ENCODE assay signal across 8 mouse cellular contexts in the genomic region with DNA sequence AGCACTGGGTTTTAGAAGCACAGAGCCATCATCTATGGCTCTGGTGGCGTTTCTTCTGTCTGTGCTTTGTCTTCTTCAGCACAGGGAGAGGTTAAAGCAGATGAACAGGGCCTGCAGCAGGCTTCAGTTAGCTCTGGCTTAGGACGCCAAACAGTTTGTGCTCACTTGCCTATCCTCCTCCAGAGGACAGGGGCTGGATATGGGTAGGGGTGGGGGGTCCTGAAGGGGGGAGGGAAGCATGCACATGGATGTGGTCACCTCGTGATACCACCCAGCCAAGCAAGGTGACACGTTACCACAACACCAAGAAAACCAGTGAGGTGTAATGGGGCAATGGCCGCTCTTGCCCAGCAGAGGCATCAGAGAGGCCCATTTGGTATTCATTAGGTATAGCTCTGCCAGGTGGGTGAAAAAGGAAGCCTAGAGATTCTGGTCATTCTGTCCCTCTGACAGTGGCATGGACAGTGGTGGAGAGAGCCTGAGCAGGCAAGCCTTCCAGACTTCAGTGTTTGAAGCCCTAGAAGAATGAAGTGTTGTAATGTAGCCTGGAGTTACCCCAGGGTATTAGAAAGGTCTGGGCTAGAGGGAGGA.
DNase-seq lines count a peak whose midpoint lies in the region; ATAC-seq lines count a peak whose summit lies in the region.

No protein-coding gene starts in this region.

- no peak overlapping the region for H3K4me3 ChIP-seq in kidney, embryonic 15.5 days (replicated peaks)
- no peak overlapping the region for H3K4me3 ChIP-seq in embryonic facial prominence, embryonic 10.5 days
- H3K4me3 ChIP-seq in hindbrain, embryonic 14.5 days (replicated peaks; ENCODE audit: low read length): no peak overlapping the region
- H3K4me3 ChIP-seq in midbrain, embryonic 16.5 days (ENCODE audit: low read depth, low read length): no peak overlapping the region

- no peak overlapping the region for H3K4me2 ChIP-seq in kidney, embryonic 15.5 days
- no peak overlapping the region for H3K4me2 ChIP-seq in hindbrain, embryonic 14.5 days (replicated peaks)
- H3K4me2 ChIP-seq in midbrain, embryonic 16.5 days (ENCODE audit: low read length): no peak overlapping the region

- H3K27me3 ChIP-seq in kidney, embryonic 15.5 days: no peaks in the 10 kb centered on the region
- no peaks in the 10 kb centered on the region for H3K27me3 ChIP-seq in embryonic facial prominence, embryonic 10.5 days (replicated peaks; ENCODE audit: low read depth, poor library complexity, severe bottlenecking)
- H3K27me3 ChIP-seq in hindbrain, embryonic 14.5 days (ENCODE audit: control insufficient read depth, insufficient read depth, low read length): no peaks in the 10 kb centered on the region
- H3K27me3 ChIP-seq in midbrain, embryonic 16.5 days (ENCODE audit: control insufficient read depth, insufficient read depth, low read depth, low read length): no peaks in the 10 kb centered on the region

- no peak for ATAC-seq in kidney, embryonic 15.5 days (replicated peaks; ENCODE audit: low FRiP score)
- ATAC-seq in hindbrain, embryonic 14.5 days (ENCODE audit: low FRiP score): no peak
- peak; percentile 51; the same call in 1 of the 2 replicates for ATAC-seq in midbrain, embryonic 16.5 days

- no peak for DNase-seq in kidney, adult 18-20 months
- peak; percentile 64 for DNase-seq in embryonic facial prominence, embryonic 10.5 days (ENCODE audit: low spot score)
- no peak for DNase-seq in hindbrain, embryonic 14.5 days (ENCODE audit: low spot score)
- DNase-seq in cerebellum, adult 8-10 months: no peak
- DNase-seq in right cerebral cortex, postnatal 14 days: no peak
- DNase-seq in thymus, adult 18-20 months: no peak

- whole genome bisulfite sequencing in kidney, embryonic 15.5 days: 55% methylated on average over 5 of the region's 5 CpGs
- WGBS in embryonic facial prominence, embryonic 10.5 days: 36% methylated on average over 5 of the region's 5 CpGs
- WGBS in hindbrain, embryonic 14.5 days: 68% methylated on average over 5 of the region's 5 CpGs
- 58% methylated on average over 5 of the region's 5 CpGs for WGBS in midbrain, embryonic 16.5 days

- no peak overlapping the region for H3K9ac ChIP-seq in kidney, embryonic 15.5 days
- H3K9ac ChIP-seq in hindbrain, embryonic 14.5 days: no peak overlapping the region
- H3K9ac ChIP-seq in midbrain, embryonic 16.5 days (ENCODE audit: low read depth, low read length): no peak overlapping the region

- H3K36me3 ChIP-seq in kidney, embryonic 15.5 days: no peaks in the 10 kb centered on the region
- H3K36me3 ChIP-seq in embryonic facial prominence, embryonic 10.5 days (replicated peaks): no peaks in the 10 kb centered on the region
- H3K36me3 ChIP-seq in hindbrain, embryonic 14.5 days (replicated peaks; ENCODE audit: control insufficient read depth, insufficient read depth): no peaks in the 10 kb centered on the region
- no peaks in the 10 kb centered on the region for H3K36me3 ChIP-seq in midbrain, embryonic 16.5 days (ENCODE audit: control insufficient read depth, insufficient read depth, low read length)

- H3K27ac ChIP-seq in kidney, embryonic 15.5 days: peak overlapping the region; percentile 80
- peak overlapping the region; percentile 79 for H3K27ac ChIP-seq in embryonic facial prominence, embryonic 10.5 days (replicated peaks)
- peak overlapping the region; percentile 38; the same call in 1 of the 2 replicates for H3K27ac ChIP-seq in hindbrain, embryonic 14.5 days
- peak overlapping the region; percentile 69 for H3K27ac ChIP-seq in midbrain, embryonic 16.5 days (ENCODE audit: low read length)

- peaks cover 14% of the 10 kb centered on the region for H3K4me1 ChIP-seq in kidney, embryonic 15.5 days
- peaks cover 34% of the 10 kb centered on the region for H3K4me1 ChIP-seq in embryonic facial prominence, embryonic 10.5 days
- peaks cover 12% of the 10 kb centered on the region for H3K4me1 ChIP-seq in hindbrain, embryonic 14.5 days (replicated peaks; ENCODE audit: control insufficient read depth, insufficient read depth, low read length)
- H3K4me1 ChIP-seq in midbrain, embryonic 16.5 days (ENCODE audit: control insufficient read depth, insufficient read depth, low read length): peaks cover 16% of the 10 kb centered on the region

- no peaks in the 10 kb centered on the region for H3K9me3 ChIP-seq in kidney, embryonic 15.5 days (replicated peaks)
- H3K9me3 ChIP-seq in embryonic facial prominence, embryonic 10.5 days: no peaks in the 10 kb centered on the region
- H3K9me3 ChIP-seq in hindbrain, embryonic 14.5 days (ENCODE audit: control insufficient read depth, low read length): no peaks in the 10 kb centered on the region
- H3K9me3 ChIP-seq in midbrain, embryonic 16.5 days (replicated peaks; ENCODE audit: control insufficient read depth, low read length, poor library complexity, severe bottlenecking): no peaks in the 10 kb centered on the region
